Mouse (Mus musculus): ENCODE results near the gene Zfp747.
A peak's percentile ranks its signal among the peaks of the same experiment; 100 is the strongest.
"Not testable (repeated sequence)": the region's sequence is repeated elsewhere in the genome, so short reads cannot be mapped to it uniquely, and the experiment has no call there.

Gene Zfp747

DNA sequence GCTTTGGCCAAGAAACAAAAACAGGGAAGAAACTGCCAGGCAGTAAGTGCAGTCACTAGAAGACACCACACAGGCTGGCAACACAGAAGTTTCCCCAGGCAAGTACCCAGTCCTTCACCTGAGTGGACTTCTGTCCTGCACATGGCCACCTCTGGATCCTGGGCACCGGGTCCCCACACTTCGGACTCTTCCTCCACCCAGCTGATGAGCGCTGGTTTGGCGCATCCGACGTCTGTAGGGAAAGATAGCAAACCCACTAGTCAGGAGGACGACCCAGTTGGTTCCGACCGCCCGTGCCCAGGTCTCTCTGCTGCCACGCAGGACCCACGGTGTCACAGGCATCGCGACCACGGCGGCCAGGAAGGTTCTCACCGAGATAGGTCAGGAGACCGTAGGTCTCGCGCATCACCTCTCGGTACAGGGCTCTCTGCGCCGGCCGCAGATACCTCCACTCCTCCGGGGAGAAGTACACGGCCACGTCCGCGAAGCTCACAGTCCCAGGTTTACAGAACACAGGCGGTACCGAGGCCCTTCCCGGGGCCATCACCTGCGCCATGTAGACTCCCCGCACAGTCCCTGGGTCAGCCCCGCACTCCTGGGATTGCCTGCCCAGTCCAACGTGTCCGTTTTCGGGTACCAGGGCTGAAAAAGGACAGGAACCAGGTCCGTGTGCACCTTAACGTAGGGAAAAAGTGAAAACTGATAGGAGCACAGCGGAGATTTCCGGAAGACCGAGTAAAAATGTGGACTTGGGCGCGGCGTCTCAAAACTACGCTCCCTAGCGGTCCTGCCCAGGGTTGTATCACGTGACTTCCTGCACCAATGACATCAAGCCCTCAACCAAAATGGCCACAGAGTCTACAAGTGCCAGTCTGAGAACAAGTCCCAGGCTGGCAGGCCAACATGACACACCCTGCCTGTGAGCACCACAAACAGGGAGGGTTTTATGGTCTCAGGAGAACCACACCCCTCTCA lies at the start of gene Zfp747:
Zfp747 (minus strand) TSS at position 780 of the 975 bp plus-strand sequence.
- peak; percentile 95 for DNase-seq (ENCODE audit: low spot score)

DNA sequence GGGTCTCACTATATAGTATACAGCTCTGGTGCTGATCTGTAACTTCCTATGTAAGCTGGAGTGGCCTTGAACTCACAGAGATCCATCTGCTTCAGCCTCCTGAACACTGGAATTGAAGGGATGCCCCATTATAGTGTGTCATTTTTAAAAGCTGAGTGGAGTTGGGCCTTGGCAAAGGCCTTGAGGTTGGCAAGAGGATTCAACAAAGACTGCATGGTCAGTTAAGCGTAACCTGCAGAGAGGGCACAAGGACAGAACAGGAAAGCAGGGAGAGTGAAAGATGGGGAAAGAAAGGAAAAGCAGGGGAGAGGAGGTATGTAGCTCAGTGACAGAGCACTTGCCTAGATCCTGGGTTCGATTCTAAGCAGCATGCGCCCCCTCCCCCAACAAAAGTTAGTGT lies 49.4 kb upstream of the Zfp747 start:
- DNase-seq (ENCODE audit: low spot score): no peak

DNA sequence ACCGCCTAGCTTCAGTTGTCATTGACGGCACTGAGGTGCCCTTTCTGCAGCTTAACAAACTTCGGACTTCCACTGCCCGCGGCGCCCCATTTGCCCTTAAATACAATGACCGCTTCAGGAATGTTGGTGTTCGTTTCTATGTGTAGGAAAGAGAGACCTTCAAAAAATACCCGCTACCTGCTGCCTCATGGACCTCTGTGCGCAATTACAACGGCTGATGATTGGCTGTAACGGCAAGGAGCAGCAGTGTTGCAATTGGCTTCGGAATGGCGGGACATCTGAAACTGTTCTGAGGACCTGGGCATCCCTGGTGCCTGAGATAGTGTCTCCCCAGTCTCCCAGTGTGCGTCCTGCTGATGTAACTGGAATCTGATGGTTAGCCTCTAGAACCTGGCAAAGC lies 46.4 kb upstream of the Zfp747 start:
- no peak for DNase-seq (ENCODE audit: low spot score)

DNA sequence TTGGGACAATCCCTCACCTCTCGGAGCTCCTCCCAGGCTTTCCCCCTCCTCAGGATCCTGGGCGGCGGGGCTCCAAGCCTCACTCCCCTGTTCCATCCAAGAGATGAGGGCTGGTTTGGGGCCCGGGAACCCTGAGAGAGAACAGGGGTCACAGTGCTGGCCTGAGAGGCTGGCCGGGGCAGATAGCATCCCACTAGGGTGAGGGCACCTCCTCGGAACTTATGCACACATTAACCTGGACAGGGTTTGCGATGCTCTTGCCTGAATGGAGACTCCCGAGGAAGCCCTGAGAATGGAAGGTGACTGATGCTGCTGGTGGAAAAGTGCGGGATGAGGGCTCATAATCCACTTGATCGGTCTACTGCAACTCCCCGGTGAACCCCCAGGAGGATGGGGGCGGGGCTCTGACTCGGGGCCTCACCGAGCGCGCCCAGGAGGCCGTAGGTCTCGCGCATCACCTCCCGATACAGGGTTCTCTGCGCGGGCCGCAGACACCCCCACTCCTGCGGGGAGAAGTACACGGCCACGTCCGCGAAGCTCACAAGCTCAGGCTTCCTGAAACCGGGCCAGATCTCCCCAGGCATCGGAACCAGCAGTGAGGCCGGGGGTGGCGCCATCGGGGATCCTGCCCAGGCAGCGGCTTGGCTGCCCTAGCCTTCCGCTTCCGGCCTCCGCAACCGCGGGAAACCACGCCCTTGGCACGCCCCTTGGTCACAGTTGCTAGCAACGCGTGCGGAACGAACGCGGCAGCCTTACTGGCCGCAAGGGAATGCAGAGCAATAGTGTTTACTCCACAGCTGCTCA lies 45.7 kb upstream of the Zfp747 start, which contains the start of gene Zfp688:
Zfp688 (minus strand) TSS at position 681 of the 804 bp plus-strand sequence.
- peak; percentile 94 for DNase-seq (ENCODE audit: low spot score)

DNA sequence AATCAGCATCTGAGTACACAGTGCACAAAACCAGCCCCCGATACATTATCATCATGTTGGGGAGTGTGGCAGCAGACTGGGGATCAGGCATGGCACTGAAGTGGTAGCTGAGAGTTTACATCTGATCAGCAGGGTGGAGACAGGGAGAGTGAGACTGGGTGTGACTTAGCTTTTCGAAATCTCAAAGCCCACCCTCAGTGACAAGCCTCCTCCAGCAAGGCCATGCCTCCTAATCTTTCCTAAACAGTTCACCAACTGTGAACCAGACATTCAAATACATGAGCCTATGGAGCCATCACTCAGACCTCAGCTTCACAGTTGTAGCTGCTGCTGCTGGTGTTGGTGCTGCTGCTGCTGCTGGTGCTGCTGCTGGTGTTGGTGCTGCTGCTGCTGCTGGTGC lies 35.6 kb upstream of the Zfp747 start:
- DNase-seq (ENCODE audit: low spot score): no peak

DNA sequence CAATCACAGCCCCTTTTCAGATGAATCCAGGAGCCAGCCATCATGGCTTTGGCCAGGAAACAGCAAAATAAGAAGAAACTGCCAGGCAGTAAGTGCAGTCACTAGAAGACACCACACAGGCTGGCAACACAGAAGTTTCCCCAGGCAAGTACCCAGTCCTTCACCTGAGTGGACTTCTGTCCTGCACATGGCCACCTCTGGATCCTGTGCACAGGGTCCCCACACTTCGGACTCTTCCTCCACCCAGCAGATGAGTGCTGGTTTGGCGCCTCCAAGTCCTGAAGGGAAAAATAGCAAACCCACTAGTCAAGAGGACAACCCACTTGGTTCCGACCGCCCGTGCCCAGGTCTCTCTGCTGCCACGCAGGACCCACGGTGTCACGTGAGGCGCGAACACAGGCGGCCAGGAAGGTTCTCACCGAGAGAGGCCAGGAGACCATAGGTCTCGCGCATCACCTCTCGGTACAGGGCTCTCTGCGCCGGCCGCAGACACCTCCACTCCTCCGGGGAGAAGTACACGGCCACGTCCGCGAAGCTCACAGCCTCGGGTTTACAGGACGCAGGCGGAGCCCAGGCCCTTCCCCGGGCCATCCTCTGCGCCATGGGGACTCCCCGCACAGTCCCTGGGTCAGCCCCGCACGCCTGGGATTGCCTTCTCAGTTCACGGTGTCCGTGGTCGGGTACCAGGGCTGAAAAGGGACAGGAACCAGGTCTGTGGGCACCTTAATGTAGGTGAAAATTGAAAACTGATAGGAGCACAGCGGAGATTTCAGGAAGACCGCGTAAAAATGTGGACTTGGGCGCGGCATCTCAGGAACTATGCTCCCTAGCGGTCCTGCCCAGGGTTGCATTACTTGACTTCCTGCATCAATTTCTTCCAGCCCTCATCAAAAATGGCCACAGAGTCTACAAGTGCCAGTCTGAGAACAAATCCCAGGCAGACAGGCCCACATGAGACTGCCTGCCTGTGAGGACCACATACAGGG lies 30.4 kb upstream of the Zfp747 start, which contains the start of gene Zfp764:
Zfp764 (minus strand) TSS at position 821 of the 986 bp plus-strand sequence.
- DNase-seq (ENCODE audit: low spot score): peak; percentile 94

DNA sequence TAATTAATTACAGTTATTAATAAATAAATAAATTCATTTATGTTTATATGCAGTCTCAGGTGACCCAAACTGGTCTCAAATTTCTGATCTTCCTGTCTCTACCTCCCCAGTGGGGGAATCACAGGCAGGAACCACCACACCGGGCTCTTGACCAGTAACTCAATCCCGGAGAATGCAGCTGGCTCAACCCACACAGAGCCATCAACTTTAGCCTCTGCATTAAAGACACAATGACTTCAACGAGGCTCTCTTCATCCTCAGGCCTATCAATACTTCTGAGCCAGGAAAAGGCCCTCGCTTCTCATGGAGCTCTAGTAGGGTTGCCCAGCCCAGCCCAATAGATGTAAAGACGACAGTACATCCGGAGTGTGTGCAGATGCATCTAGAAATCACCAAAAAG lies 28.3 kb upstream of the Zfp747 start:
- DNase-seq (ENCODE audit: low spot score): not testable (repeated sequence)

DNA sequence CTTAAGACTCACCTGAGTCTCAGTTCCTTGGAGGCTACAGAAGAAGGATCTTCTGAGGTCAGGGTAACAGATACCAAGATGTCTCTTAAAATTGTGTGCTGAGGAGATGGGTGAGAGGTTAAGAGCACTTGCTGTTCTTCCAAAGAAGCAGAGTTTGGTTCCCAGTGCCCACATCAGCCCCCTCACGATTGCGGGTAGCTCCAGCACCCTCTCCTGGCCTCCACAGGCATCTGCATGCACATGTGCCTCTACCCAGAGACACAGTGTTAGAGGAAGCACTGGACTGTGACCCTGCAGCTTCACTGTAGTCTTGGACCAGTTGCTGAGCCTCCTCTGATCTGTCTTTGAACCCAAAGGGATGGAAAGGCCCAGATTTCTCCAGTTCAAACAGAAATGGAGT lies 27.1 kb upstream of the Zfp747 start:
- DNase-seq (ENCODE audit: low spot score): no peak

DNA sequence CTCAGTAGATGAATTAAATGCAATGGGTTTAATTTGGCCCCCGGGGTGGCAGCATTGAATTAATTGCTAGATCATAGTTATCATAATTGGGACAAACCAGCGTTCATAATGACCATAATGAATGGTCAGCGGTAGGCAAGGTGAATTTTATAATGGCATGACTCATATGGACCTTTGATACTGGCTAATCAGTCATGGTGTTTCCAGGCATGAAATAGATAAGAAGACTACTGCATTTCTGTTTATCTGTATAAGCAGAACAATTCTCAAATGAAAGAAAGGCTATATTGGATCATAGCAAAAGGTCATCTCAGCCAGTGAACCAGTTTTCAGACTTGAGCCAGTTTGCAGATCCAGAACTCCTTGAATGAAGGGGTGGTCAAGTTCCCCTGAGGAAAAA lies 24.5 kb upstream of the Zfp747 start:
- no peak for DNase-seq (ENCODE audit: low spot score)

DNA sequence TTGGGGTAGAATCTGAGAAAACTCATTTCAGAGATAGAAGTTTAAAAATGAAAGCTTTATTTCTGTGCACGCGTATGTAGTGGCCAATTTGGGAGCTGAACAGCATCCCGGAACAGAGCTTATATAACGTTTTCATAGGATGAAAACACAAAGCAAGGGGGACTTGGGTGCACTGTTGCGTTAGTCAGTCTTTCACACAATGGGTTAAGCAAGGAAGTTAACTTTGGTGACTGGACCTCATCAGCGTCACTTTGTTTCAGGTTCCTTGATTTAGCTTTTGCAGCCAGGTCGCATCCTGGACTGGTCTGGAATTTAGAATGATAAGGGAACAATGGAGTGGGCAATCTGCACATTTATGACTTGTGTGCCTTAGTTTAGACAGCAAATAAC lies 18.1 kb upstream of the Zfp747 start:
- DNase-seq (ENCODE audit: low spot score): no peak

DNA sequence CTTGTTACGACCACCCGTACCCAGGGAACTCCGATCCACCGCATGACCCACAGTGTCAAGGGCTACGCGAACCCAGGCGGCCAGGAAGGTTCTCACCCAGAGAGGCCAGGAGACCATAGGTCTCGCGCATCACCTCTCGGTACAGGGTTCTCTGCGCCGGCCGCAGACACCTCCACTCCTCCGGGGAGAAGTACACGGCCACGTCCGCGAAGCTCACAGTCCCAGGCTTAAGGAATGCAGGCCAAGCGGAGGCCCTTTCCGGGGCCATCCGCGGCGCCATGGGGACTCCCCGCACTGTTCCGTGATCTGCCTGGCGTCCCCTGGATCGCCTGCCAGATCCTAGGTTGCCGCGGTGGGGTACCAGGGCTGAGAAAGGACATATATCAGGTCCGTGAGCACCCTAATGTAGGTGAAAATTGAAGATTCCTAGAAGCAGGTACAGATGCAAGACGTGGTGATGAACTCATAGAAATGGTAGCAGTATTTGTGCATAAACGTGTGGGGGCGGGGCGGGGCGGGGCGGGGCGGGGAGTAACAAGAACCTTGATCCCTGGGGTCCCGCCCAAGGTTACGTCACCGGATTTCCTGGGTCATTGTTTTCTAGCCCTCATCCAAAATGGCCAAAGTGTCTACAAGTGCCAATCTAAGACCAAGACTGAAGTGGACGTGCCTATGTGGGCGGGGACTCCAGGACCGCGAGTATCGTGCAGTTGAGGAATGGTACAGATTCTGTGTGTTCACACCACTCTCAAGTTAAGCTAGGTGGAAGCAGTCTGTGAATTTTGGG lies 17.5 kb upstream of the Zfp747 start, which contains the start of gene E430018J23Rik:
E430018J23Rik (minus strand) TSS at position 473 of the 787 bp plus-strand sequence.
- DNase-seq (ENCODE audit: low spot score): peak; percentile 100

DNA sequence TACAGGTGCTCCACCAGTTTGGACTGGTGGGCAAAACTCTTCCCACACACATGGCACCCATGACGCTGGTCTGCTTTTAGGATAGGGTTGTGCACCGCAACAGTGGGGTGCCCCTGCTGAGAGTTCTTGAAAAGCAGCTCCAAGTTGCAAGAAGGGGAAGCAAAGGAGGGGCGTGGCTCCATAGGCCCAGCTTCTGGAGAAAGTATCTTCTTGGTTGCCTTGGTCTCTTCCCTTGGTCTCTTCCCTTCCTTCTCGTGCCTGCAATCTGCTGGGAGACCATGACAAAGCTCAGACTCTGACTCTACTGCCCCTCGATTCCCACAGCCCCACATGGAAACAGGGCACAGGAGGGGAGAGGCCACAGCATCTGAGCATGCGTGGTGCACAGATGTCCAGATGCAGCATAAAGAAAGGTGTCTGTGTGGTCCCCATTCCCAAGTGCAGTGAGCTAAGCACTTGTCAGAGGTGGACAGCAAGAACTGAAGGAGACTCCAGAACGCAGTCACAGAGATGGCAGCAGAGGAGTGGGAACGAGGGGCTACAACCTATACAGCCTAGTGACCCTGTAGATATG lies 16.5 kb upstream of the Zfp747 start:
- DNase-seq (ENCODE audit: low spot score): no peak

DNA sequence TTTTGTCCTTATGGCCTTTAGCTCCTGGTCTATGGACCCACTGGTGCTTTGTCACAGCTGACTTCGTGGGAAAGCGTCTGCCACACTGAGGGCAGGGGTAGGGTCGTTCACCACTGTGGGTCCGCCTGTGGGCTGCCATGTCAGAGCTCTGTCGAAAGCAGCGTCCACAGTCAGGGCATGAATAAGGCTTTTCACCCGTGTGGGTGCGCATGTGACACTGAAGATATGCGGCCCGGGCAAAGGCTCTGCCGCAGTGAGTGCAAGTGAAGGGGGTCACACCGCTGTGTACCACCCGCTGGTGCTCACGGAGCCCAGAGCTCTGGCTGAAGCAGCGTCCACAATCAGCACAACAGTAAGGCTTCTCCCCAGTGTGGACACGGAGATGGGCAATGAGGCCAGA lies 15.7 kb upstream of the Zfp747 start:
- no peak for DNase-seq (ENCODE audit: low spot score)

DNA sequence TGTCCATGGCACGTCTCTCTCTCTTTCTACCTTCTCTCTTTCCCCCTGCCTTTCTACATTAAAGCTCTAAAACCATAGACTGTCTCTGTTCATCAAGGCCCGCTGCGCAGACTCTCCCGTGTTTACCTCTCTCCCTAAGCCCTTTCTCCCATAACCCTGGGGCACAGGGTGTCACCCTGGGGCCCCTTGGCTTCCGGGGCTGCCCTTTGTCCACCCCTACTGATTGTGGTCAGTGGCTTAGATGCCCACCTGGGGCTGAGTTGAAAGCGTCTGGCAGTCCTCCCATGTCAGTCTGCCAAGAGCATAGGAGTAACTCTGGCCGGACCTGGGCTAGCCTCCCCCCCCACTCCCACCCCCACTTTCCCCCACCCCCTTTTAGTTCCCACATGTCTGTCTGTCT lies 14.5 kb upstream of the Zfp747 start:
- no peak for DNase-seq (ENCODE audit: low spot score)

DNA sequence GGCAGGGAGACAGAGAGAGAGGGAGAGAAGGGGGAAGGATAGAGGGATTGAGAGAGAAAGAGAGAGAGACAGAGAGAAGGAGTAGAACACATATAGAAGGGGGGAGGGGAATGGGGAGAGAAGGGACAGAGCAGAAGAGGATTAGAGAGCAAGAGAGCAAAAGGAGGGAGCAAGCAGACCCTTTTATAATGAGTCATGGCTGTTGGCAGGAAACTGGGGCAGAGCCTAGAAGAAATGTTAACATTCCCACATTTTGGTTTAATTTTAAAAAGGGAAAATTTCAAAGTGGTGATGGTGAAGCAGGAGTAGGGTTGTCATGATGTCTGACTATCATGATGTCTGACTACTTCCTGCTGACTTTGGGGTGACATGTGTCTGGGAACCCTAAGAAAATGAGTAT lies 12.4 kb upstream of the Zfp747 start:
- not testable (repeated sequence) for DNase-seq (ENCODE audit: low spot score)

DNA sequence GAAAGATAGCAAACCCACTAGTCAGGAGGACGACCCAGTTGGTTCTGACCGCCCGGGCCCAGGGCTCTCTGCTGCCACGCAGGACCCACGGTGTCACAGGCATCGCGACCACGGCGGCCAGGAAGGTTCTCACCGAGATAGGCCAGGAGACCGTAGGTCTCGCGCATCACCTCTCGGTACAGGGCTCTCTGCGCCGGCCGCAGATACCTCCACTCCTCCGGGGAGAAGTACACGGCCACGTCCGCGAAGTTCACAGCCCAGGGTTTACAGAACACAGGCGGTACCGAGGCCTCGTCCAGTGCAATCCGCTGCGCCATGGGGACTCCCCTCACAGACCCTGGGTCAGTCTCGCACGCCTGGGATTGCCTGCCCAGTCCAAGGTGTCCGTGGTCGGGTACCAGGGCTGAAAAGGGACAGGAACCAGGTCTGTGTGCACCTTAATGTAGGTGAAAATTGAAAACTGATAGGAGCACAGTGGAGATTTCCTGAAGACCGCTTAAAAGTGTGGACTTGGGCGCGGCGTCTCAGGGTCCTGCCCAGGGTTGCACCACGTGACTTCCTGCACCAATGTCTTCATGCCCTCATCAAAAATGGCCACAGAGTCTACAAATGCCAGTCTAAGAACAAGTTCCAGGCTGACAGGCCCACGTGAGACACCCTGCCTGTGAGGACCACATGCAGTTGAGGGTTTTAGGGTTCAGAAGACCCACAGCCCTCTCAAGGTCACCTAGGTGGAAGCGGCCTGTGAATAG lies 11.0 kb upstream of the Zfp747 start, which contains the start of gene 9130019O22Rik:
9130019O22Rik (minus strand) TSS at position 526 of the 752 bp plus-strand sequence.
- peak; percentile 94 for DNase-seq (ENCODE audit: low spot score)

DNA sequence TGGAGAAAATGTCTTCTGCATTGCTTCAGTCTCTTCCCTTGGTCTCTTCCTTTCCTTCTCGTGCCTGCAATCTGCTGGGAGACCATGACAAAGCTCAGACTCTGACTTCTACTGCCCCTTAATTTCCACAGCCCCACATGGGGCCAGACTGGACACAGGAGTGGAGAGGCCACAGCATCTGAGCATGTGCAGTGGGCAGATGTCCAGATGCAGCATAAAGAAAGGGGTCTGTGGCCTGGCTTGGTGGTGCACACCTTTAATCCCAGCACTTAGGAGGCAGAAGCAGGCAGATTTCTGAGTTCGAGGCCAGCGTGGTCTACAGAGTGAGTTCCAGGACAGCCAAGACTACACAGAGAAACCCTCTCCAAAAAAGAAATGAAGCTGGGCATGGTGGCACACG lies 9.7 kb upstream of the Zfp747 start:
- not testable (repeated sequence) for DNase-seq (ENCODE audit: low spot score)

DNA sequence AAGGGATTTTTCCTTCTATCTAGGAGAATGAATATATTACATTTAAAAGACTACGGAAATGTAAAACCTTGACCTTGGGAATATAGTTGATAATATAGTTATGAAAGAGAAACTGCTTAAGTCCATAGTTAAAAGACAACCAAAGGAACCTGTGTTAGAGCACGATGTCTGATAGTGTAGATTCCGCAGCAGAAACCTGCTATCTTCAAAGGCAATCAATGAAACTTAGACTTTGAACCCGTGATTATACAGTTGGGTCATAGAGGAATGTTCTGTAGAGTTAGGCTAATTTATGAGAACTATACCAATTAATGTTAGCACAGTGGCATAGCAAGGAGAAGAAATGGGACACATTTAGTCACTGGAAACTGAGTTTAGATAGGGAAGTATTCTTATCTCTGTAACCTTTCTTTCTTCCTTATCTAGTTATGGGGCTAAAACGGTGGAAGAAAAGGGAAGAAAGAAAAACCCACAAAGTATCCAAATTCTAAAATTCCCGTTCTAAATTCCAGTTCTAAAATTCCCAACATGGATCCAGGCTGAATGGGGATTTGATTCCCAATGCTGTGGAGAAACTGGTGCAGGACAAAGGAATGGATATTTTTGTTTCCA lies 2.6 kb upstream of the Zfp747 start:
- DNase-seq (ENCODE audit: low spot score): no peak

DNA sequence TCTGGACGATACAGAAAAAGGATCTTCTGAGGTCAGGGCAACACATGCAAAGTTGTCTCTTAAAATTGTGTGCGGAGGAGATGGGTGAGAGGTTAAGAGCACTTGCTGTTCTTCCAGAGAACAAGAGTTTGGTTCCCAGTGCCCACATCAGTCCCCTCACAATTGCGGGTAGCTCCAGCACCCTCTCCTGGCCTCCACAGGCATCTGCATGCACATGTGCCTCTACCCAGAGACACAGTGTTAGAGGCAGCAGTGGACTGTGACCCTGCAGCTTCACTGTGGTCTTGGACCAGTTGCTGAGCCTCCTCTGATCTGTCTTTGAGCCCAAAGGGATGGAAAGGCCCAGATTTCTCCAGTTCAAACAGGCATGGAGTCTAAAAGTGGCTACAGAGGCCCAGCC lies 4.0 kb downstream of the Zfp747 start:
- DNase-seq (ENCODE audit: low spot score): not testable (repeated sequence)

Data from embryo, embryonic 10.5 days (tissue).